Mouse (Mus musculus) testis, adult 2 months (tissue): ENCODE data around the gene Rsph10b.

ENCODE experiments used
- CTCF ChIP-seq: fragments of 200-500 bp; IDR thresholded peaks from 2 replicates; pipeline ENCODE4 v1.5.1; 2012; ENCODE audit warnings: low read depth, mild to moderate bottlenecking, inconsistent platforms, low read length, moderate library complexity; ENCODE audit not compliant: control insufficient read depth, insufficient read depth, insufficient replicate concordance
- POLR2A ChIP-seq: fragments of 200-500 bp; IDR thresholded peaks from 2 replicates; pipeline ENCODE4 v1.6.1; 2012; ENCODE audit warnings: low read depth, mild to moderate bottlenecking, inconsistent platforms, low read length, moderate library complexity; ENCODE audit not compliant: control insufficient read depth

DNA sequence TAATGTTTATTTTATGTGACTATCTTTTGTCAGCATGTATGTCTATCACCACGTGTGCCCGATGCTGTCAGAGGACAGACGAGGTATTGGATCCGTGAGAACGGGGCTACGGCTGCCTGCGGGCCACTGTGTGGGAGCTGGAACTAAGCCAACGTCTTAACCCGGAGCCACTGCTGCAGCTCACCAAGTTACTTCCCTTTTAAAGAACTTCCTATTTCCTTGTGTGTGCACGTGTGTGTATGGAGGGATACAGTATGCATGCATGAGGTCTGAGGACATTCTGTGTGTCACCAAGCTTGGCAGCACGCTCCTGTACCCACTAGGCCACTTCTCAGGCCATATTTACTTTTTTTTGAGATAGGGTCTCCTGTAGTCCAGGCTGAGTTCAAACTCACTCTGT is 57.3 kb downstream of the Rsph10b start:
- TF ChIP-seq CTCF: no peak
- TF ChIP-seq POLR2A: no peak
